Mouse (Mus musculus) midbrain, embryonic 16.5 days (tissue): ENCODE data around the gene Gcm1. TPM values are rescaled to one million over a fixed set of nuclear protein-coding genes. Genes with fewer than 3 reads are reported as not detected.

Source experiments
- ATAC-seq: fragments of 200-750 bp; cut with Nextera tagmentation; 2 replicates; pipeline ENCODE4 v1.8.0; 2017; ENCODE audit warnings: moderate TSS enrichment
- H3K27ac ChIP-seq: fragments of 300-500 bp; sonication (generic); 2 replicates; pipeline ENCODE4 v1.5.1; 2014; ENCODE audit warnings: mild to moderate bottlenecking, low read length, mixed read lengths
- H3K27me3 ChIP-seq: fragments of 300-500 bp; sonication (generic); 2 replicates; pipeline ENCODE4 v1.6.1; 2014; ENCODE audit warnings: low read depth, low read length, mixed read lengths; ENCODE audit not compliant: control insufficient read depth, insufficient read depth
- H3K36me3 ChIP-seq: fragments of 300-500 bp; sonication (generic); 2 replicates; pipeline ENCODE4 v1.6.1; 2014; ENCODE audit warnings: mild to moderate bottlenecking, low read length, moderate library complexity, mixed read lengths; ENCODE audit not compliant: control insufficient read depth, insufficient read depth
- H3K4me1 ChIP-seq: fragments of 300-500 bp; sonication (generic); 2 replicates; pipeline ENCODE4 v1.6.1; 2014; ENCODE audit warnings: mild to moderate bottlenecking, low read length, mixed read lengths; ENCODE audit not compliant: control insufficient read depth, insufficient read depth
- H3K4me2 ChIP-seq: fragments of 300-500 bp; sonication (generic); 2 replicates; pipeline ENCODE4 v1.6.1; 2014; ENCODE audit warnings: mild to moderate bottlenecking, low read length, mixed read lengths
- H3K4me3 ChIP-seq: fragments of 300-500 bp; sonication (generic); 2 replicates; pipeline ENCODE4 v1.5.1; 2014; ENCODE audit warnings: low read depth, mild to moderate bottlenecking, low read length, moderate library complexity, mixed read lengths
- H3K9ac ChIP-seq: fragments of 300-500 bp; sonication (generic); 2 replicates; pipeline ENCODE4 v1.6.1; 2014; ENCODE audit warnings: low read depth, low read length, mixed read lengths
- H3K9me3 ChIP-seq: fragments of 300-500 bp; sonication (generic); replicated peaks from 2 replicates; pipeline ENCODE4 v1.6.1; 2014; ENCODE audit warnings: mild to moderate bottlenecking, low read length, mixed read lengths; ENCODE audit not compliant: control insufficient read depth, poor library complexity, severe bottlenecking
- WGBS: fragments of 180-500 bp; shearing (Covaris S2); extraction: QIAGEN DNeasy Blood & Tissue Kit; methylation state at CpG from one replicate; pipeline ENCODE4 v1.1.7; 2014; 5-methylcytosine and 5-hydroxymethylcytosine counted together
- polyA plus RNA-seq: library from polyadenylated mRNA; unstranded; fragments of >200 nt; fragmentation: Nextera tagmentation; extraction: Ambion mirVana; gene quantifications from 2 replicates; pipeline ENCODE4 v1.2.1, GENCODE M21; 2015

Gene Gcm1
- polyA plus RNA-seq, 1 experiment from 2014 or later = not detected

DNA sequence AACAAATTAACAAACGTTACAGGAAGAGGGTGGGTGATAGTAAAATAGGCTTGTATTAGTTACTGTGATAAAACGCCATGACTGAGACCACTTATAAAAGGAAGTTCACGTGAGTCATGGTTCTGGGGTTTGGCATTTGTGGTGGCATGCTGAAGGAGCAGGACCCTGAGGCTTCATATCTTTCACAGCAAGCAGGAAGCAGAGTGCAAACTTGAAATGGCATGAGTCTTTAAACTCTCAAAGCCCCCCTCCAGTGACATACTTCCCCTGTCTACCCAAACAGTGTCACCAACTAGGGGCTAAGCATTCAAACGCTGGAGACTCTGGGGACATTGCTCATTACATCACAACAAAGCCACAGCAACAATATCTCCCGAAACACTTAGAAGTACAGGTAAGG lies 49.2 kb downstream of the Gcm1 start:
- no peak overlapping the region for H3K4me3 ChIP-seq
- H3K9ac ChIP-seq = no peak overlapping the region
- no peak overlapping the region for H3K4me2 ChIP-seq
- no peak overlapping the region for H3K27ac ChIP-seq
- no peaks in the 10 kb centered on the region; the same call in 1 of the 2 replicates for H3K9me3 ChIP-seq
- H3K36me3 ChIP-seq = peaks cover 30% of the 10 kb centered on the region
- H3K27me3 ChIP-seq = no peaks in the 10 kb centered on the region
- ATAC-seq = no peak
- 87% methylated on average over 5 of the region's 5 CpGs for WGBS
- H3K4me1 ChIP-seq = no peaks in the 10 kb centered on the region

DNA sequence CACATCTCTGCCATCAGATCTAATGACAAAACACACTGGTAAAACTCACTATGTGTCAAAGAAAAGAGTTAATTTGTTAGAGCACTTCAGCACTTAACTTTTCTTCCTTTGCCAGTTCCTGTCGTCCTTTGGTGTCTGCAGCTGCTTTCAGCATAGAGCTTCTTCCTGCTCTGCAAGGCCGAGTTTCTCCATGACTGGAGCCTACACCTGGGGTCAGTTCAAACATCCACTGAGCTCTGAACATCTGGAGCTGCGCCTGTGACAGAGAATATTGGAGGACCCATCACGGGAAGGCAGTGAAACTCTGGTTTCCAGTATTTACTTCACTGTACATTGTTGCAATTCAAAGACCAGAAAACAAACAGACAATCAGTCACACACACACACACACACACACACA lies 49.7 kb downstream of the Gcm1 start:
- WGBS = 83% methylated on average over 4 of the region's 4 CpGs
- Histone ChIP-seq H3K9ac (no peak overlapping the region), H3K36me3 (peaks cover 28% of the 10 kb centered on the region), H3K27ac (no peak overlapping the region), H3K4me1 (no peaks in the 10 kb centered on the region), H3K4me2 (no peak overlapping the region), H3K4me3 (no peak overlapping the region), H3K9me3 (no peaks in the 10 kb centered on the region; the same call in 1 of the 2 replicates), H3K27me3 (no peaks in the 10 kb centered on the region)
- no peak for ATAC-seq

DNA sequence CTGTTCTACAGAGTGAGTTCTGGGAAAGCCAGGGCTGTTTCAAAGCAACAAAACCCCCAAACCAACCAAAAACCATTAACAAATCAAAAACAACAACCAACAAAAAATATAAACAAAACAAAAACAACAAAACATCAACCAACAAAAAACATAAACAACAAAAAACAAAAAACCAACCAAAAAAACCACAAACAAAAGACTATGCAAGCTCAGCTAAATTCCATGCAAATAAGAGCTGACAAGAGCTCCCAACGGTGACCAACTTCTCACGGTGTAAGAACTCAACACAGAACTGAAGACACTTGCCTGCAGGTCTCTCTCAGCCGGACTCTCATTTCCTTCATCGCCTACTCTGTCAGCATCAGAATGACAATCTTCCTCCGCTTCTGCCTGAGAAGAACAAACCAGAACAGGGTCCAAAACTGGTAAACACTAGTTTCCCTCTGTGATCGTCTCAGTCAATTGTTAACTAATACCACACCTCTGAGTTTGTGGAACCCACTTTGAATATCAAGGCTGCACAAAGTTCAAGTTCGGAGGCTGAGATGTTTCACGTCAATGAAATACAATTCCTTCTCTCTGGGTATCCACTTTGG lies 52.3 kb downstream of the Gcm1 start:
- Histone ChIP-seq H3K9me3 (no peaks in the 10 kb centered on the region), H3K4me3 (no peak overlapping the region), H3K27me3 (no peaks in the 10 kb centered on the region), H3K36me3 (peaks cover 8% of the 10 kb centered on the region; the same call in 1 of the 2 replicates), H3K9ac (no peak overlapping the region), H3K4me1 (peaks cover 10% of the 10 kb centered on the region), H3K27ac (no peak overlapping the region), H3K4me2 (no peak overlapping the region)
- no peak for ATAC-seq
- 87% methylated on average over 8 of the region's 8 CpGs for WGBS

DNA sequence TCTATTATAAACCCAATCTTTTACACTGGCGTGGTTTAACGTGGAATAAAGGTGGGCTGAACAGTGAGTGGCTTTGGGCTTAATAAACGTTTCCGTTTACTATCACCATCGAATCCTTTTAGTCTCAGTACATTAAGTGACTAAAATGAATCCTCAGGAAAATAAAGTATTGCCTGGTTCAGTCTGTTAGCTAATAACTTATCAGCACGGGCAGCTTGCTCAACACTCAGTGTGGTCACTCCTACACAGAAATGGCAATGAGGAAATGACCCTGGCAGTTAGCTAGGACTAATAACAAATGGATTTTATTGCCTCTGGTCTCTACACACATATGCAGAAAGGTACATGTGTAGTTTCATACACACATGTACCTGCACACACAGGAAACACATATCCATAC lies 53.2 kb downstream of the Gcm1 start:
- Histone ChIP-seq H3K4me1 (peaks cover 12% of the 10 kb centered on the region), H3K4me2 (no peak overlapping the region), H3K9me3 (no peaks in the 10 kb centered on the region), H3K9ac (no peak overlapping the region), H3K27me3 (no peaks in the 10 kb centered on the region), H3K4me3 (no peak overlapping the region), H3K36me3 (peaks cover 4% of the 10 kb centered on the region; the same call in 1 of the 2 replicates), H3K27ac (no peak overlapping the region)
- no peak for ATAC-seq
- WGBS = 96% methylated on average over 6 of the region's 6 CpGs

DNA sequence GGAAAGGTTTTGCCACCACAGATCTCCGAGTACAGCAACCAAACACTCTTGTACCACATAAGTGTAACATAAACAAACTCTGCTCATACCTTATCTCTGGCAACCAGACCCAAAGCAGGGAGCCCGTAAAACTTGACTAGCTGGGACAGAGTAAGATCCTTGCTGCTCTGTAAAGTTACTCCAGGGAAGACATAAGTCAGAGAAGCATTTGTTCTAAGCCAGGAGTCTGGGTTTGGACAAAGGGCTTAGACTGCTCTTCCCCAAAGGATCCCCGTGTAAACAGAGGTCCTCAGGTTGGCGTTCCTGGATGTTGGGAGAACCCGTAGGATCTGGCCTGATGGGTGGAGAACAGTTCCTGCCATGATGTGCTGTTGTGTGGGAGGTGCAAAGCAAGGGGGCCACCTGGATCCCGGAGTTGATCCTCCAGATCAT lies 53.8 kb downstream of the Gcm1 start:
- no peak overlapping the region for H3K27ac ChIP-seq
- WGBS = 92% methylated on average over 6 of the region's 6 CpGs
- H3K4me2 ChIP-seq = no peak overlapping the region
- peaks cover 12% of the 10 kb centered on the region for H3K4me1 ChIP-seq
- H3K9ac ChIP-seq = no peak overlapping the region
- H3K4me3 ChIP-seq = no peak overlapping the region
- no peaks in the 10 kb centered on the region for H3K27me3 ChIP-seq
- no peaks in the 10 kb centered on the region for H3K9me3 ChIP-seq
- ATAC-seq = no peak
- peaks cover 4% of the 10 kb centered on the region; the same call in 1 of the 2 replicates for H3K36me3 ChIP-seq

DNA sequence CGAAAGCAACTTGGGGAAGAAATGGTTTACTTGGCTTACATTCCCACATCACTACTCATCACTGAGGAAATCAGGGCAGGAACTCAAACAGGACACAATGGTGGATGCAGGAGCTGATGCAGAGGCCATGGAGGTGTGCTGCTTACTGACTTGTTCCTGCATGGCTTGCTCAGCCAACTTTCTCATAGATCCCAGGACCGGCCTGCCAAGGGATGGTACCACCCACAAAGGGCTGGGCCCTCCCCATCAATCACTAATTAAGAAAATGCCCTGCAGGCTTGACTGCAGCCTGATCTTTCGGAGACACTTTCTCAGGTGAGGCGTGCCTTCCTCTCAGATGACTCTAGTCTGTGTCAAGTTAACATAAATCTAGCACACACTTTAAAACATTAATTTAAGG lies 55.1 kb downstream of the Gcm1 start:
- Histone ChIP-seq H3K9ac (no peak overlapping the region), H3K27ac (no peak overlapping the region), H3K27me3 (no peaks in the 10 kb centered on the region), H3K4me2 (no peak overlapping the region), H3K9me3 (no peaks in the 10 kb centered on the region), H3K4me3 (no peak overlapping the region), H3K36me3 (no peaks in the 10 kb centered on the region), H3K4me1 (peaks cover 12% of the 10 kb centered on the region)
- ATAC-seq = no peak
- 80% methylated on average over 4 of the region's 4 CpGs for WGBS

DNA sequence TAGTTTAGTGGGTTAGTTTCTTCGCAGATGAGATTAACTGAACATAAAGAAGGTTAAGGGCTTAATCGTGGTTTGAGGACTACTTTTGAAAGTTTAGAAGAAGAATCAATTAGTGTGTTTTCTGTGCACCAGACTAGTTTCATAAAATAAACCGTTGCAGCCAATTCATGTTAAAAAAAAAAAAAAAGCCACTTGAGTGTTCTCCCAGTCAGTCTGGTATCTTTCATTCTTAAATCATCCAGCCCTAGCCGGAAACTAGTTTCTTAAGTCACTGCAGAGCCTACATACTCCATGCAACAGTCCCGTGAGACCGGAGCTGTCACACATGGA lies 55.8 kb downstream of the Gcm1 start:
- 20% methylated on average over 6 of the region's 6 CpGs for WGBS
- no peaks in the 10 kb centered on the region for H3K27me3 ChIP-seq
- peak overlapping the region; percentile 85 for H3K4me3 ChIP-seq
- peaks cover 13% of the 10 kb centered on the region for H3K4me1 ChIP-seq
- no peaks in the 10 kb centered on the region for H3K9me3 ChIP-seq
- H3K27ac ChIP-seq = no peak overlapping the region; the same call in 1 of the 2 replicates
- H3K9ac ChIP-seq = peak overlapping the region; percentile 78
- ATAC-seq = no peak
- peak overlapping the region; percentile 91 for H3K4me2 ChIP-seq
- no peaks in the 10 kb centered on the region for H3K36me3 ChIP-seq

DNA sequence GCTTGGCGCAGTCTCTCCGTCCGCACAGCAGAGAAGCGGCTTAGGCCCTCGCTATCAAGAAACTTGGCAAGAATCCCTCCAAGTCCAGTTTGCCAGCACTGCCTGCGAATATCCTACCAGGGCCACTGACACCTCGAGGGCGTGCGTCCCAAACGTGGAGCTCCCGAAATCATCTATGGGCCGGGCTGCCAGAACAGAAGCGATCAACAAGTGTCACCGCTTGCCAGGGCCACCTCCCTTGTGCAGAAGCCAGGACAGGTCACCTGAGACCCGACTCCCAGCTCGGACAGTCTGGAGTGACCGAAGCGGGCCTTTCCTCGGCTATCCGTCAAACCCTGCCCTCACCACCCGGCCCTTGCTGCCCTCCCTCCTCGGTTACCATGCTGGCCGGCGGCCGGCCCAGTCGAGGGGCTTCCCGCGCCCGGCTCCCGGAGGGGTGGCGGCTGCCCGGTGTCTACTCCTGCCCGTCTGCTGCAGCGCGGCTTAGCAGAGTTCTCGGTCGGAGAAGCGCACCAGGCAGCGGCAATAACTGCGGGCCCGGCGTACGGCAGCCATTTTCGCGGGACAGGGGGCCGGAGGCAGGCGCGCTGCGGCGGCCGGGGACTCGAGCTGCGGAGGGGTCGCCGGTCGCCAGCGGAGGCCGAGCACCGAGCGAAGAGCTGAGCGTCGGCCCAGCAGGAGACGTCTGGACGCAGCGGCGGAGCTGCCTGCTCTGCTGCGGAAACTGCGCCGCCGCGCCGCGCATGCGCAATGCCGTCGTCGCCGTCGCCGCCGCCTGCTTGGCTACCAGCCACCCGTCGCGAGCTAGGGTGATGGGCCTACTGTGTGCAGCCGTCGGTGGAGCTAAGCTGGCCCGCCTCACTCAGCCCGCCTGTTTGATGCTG lies 56.4 kb downstream of the Gcm1 start:
- peak overlapping the region; percentile 78 for H3K9ac ChIP-seq
- peak overlapping the region; percentile 91 for H3K4me2 ChIP-seq
- H3K4me1 ChIP-seq = peaks cover 15% of the 10 kb centered on the region
- under 1% methylated on average over 81 of the region's 88 CpGs for WGBS
- peak overlapping the region; percentile 85 for H3K4me3 ChIP-seq
- peak overlapping the region; percentile 91 for H3K27ac ChIP-seq
- no peaks in the 10 kb centered on the region for H3K9me3 ChIP-seq
- H3K27me3 ChIP-seq = no peaks in the 10 kb centered on the region
- no peaks in the 10 kb centered on the region for H3K36me3 ChIP-seq
- peak; percentile 85 for ATAC-seq

DNA sequence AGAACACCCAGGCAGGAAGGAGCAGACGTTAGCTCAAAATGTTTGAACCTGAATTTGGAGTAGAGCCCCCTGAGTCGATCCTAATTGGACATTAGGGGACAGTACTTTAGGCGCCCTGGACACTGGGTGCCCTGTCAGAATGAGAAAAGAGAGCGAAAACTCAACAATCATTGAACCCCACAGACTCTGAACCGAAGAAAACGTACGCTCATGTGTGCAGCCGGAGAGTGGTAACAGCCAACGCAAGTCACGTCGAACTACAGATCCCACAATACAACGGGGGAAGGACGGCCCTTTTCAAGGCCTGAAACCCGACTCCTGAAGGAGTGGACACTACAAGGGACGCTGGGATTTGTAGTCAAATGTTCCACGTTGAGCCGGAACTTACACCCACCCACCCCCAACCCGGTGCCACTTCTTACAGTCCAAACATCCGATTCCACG lies 57.1 kb downstream of the Gcm1 start, which contains the start of the genes Fbxo9 and Ick:
TSS of gene Fbxo9 (minus strand) at position 270 of the 444 bp plus-strand sequence.
TSS of gene Ick (plus strand) at position 397 of the 444 bp plus-strand sequence.
- ATAC-seq = peak; percentile 96

More for the DNA sequence above, 57.1 kb downstream of the Gcm1 start, which contains the start of the genes Fbxo9 and Ick:
- H3K9ac ChIP-seq = peak within 1 kb of the TSS; percentile 78
- H3K4me3 ChIP-seq = peak within 1 kb of the TSS; percentile 85
- no peaks in the 10 kb centered on the region for H3K27me3 ChIP-seq
- under 1% methylated on average over 20 of the region's 20 CpGs for WGBS
- H3K36me3 ChIP-seq = no peaks in the 10 kb centered on the region
- H3K9me3 ChIP-seq = no peaks in the 10 kb centered on the region
- peaks cover 15% of the 10 kb centered on the region for H3K4me1 ChIP-seq
- peak within 1 kb of the TSS; percentile 91 for H3K27ac ChIP-seq
- peak within 1 kb of the TSS; percentile 91 for H3K4me2 ChIP-seq
